Mouse (Mus musculus) retina, adult 2 months (tissue): ENCODE measurements around the gene Trim60.

Experiments
- DNase-seq: peaks from one replicate; pipeline ENCODE4 v3.0.0-alpha.2; 2012; ENCODE audit warnings: low read depth, low spot score

Trim60 gene

DNA sequence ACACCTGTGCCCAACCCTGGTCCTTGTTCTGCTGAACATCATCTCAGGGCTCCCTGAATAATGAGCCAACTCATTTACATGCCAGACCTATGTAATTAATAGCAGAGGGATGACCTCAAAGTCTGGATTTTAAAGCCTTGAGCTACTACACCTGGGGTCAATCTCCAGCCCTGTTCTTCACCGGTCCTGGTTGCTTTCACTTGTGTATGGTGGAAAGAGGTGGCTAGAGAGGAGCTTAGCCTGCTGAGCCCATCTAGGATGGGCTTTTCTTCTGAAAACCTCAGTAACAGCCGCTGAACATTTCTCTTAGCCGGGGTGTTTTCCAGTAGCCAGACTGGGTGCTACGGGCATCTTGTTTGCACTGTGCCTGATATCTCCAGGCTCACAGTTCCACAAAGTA lies 30.7 kb downstream of the Trim60 start, which contains the start of gene Trim75:
Trim75 (minus strand) TSS at position 101 of the 400 bp plus-strand sequence.
- no peak for DNase-seq

DNA sequence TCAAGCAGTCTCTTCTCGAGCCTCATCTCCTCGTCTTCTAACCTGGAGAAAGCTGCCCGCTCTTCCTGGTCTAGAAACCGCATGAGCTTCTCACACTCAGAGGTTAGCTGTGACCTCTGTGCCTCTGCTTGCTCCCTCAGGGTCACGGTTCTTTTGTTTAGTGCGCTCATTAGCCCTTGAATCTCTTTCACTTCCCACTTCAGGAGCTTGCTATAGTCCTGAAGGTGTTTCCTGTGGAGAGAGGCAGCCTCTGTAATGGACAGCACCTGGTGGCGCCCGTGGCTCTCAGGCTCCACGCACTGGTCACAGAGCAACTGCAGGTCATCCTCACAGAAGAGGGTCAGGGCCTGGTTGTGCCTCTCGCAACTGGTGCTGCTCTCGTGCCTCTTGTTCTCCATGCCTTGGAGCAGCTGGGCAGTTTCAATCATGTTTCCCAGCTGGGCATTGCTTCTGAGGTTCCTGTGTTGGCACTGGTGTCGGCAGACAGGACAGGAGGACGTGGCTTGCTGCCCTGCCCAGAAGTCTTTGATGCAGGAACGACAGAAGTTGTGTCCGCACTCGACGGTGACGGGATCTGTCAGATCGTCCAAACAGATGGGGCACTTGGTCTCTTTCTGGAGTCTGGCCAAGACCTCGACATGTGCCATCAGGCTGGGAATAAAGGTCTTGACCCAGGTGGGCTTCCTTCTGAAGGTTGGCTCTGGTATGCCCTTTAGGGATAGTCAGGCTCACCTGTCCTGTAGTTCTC lies 35.1 kb downstream of the Trim60 start:
- DNase-seq, result no peak

DNA sequence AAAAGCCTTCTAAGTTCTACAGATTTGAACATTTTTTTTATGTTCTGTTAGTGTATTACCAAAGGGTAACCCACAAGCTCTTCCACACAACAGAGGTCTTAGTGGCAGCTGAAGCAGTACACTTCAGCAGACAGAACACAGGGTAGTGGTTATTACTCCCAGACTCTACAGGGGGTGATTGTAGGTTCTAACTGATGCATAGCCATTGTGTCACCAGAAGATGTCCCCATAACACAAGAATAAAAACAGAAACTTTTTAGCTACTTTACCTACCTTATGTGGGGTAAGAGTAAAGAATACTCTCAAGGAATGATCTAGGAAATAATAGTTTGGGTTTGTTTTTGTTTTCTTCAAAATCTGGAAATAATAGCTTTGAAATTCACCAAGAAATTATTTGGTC lies 55.5 kb downstream of the Trim60 start:
- DNase-seq, result no peak

DNA sequence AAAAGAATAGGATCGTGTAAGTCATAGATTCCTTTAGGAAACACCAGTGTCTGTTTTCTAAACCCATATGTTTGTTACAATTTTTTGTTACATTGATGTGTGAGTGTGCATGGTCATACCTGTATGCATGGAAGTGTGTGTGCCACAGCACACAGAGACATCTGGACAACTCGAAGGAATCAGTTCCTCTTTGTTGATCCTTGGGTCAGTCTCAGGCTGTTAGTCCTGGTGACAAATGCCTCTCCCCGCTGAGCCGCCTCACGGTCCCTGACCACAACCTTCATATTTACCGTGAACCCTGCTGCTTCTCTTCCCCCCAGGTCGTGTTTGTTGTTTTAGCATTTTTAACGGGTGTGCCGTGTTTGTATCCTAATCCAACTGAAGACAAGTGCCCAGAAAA lies 59.4 kb downstream of the Trim60 start:
- no peak for DNase-seq

DNA sequence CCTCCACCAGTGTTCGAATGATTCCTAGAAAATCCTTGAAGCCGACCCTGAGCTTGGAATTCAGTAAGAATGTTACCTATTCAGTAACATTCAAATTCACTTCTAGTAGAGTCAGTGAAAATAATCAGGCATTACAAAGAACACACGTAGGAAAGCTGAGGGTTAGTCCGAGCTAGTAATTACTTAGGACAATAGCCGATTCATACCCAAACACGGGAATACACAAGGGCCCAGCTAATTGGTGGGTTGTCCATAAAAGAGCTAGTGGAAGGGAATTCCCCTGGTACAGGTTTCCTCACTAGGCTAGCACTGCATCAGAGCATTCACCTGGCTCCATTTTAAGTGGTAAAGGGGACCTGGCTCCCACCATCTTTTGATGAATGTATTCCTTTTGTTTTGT lies 66.3 kb downstream of the Trim60 start:
- no peak for DNase-seq
